Mouse (Mus musculus) forebrain, embryonic 16.5 days (tissue): Measurements from ENCODE around the gene Rcbtb2. TPM values are rescaled to one million over a fixed set of nuclear protein-coding genes. Genes with fewer than 3 reads are reported as not detected.

ENCODE experiments used
- ATAC-seq: fragments of 200-750 bp; cut with Nextera tagmentation; 2 replicates; pipeline ENCODE4 v1.8.0; 2017; ENCODE audit warnings: mild to moderate bottlenecking, moderate library complexity
- H3K27ac ChIP-seq: fragments of 300-500 bp; sonication (generic); 2 replicates; pipeline ENCODE4 v1.5.1; 2014; ENCODE audit warnings: low read length, control low read depth
- H3K27me3 ChIP-seq: fragments of 300-500 bp; sonication (generic); replicated peaks from 2 replicates; pipeline ENCODE4 v1.6.1; 2014; ENCODE audit warnings: low read length; ENCODE audit not compliant: control insufficient read depth, insufficient read depth
- H3K36me3 ChIP-seq: fragments of 300-500 bp; sonication (generic); 2 replicates; pipeline ENCODE4 v1.6.1; 2014; ENCODE audit not compliant: control insufficient read depth, insufficient read depth
- H3K4me1 ChIP-seq: fragments of 300-500 bp; sonication (generic); replicated peaks from 2 replicates; pipeline ENCODE4 v1.6.1; 2014; ENCODE audit warnings: low read length; ENCODE audit not compliant: control insufficient read depth, insufficient read depth
- H3K4me2 ChIP-seq: fragments of 300-500 bp; sonication (generic); 2 replicates; pipeline ENCODE4 v1.6.1; 2014; ENCODE audit warnings: mild to moderate bottlenecking, low read length, control low read depth
- H3K4me3 ChIP-seq: fragments of 300-500 bp; sonication (generic); replicated peaks from 2 replicates; pipeline ENCODE4 v1.5.1; 2014; ENCODE audit warnings: mild to moderate bottlenecking, low read length, control low read depth
- H3K9ac ChIP-seq: fragments of 300-500 bp; sonication (generic); replicated peaks from 2 replicates; pipeline ENCODE4 v1.6.1; 2014; ENCODE audit warnings: low read depth, low read length, control low read depth
- H3K9me3 ChIP-seq: fragments of 300-500 bp; sonication (generic); 2 replicates; pipeline ENCODE4 v1.6.1; 2016; ENCODE audit warnings: low read length; ENCODE audit not compliant: control insufficient read depth
- WGBS: fragments of 180-500 bp; shearing (Covaris S2); extraction: QIAGEN DNeasy Blood & Tissue Kit; methylation state at CpG from one replicate; pipeline ENCODE4 v1.1.7; 2014; 5-methylcytosine and 5-hydroxymethylcytosine counted together
- polyA plus RNA-seq: library from polyadenylated mRNA; unstranded; fragments of >200 nt; fragmentation: Nextera tagmentation; extraction: Ambion mirVana; gene quantifications from 2 replicates; pipeline ENCODE4 v1.2.1, GENCODE M21; 2015

Gene Rcbtb2
- polyA plus RNA-seq, 1 experiment from 2014 or later = 79.0 TPM

- peaks cover 33% of the 10 kb centered on the region for H3K36me3 ChIP-seq
- ATAC-seq = no peak
- no peak overlapping the region for H3K27ac ChIP-seq
- H3K4me3 ChIP-seq = no peak overlapping the region
- H3K4me1 ChIP-seq = no peaks in the 10 kb centered on the region
- WGBS = 96% methylated on average over 10 of the region's 10 CpGs
- no peak overlapping the region for H3K4me2 ChIP-seq
- H3K27me3 ChIP-seq = no peaks in the 10 kb centered on the region
- no peaks in the 10 kb centered on the region for H3K9me3 ChIP-seq
- H3K9ac ChIP-seq = no peak overlapping the region
These were observed 40.6 kb downstream of the Rcbtb2 start for GRCm38 (mm10) chr14:73163363-73163998.

- peaks cover 33% of the 10 kb centered on the region for H3K36me3 ChIP-seq
These were observed 42.3 kb downstream of the Rcbtb2 start for GRCm38 (mm10) chr14:73165136-73165535.

GRCm38 (mm10) chr14:73168605-73169004 is 45.8 kb downstream of the Rcbtb2 start:
- 88% methylated on average over 6 of the region's 6 CpGs for WGBS
- Histone ChIP-seq H3K4me2 (no peak overlapping the region), H3K36me3 (peaks cover 18% of the 10 kb centered on the region), H3K9me3 (no peaks in the 10 kb centered on the region), H3K27me3 (no peaks in the 10 kb centered on the region), H3K4me3 (no peak overlapping the region), H3K27ac (no peak overlapping the region), H3K4me1 (peaks cover 6% of the 10 kb centered on the region), H3K9ac (no peak overlapping the region)
- no peak for ATAC-seq

More at GRCm38 (mm10) chr14:73165136-73165535, 42.3 kb downstream of the Rcbtb2 start:
- H3K4me3 ChIP-seq = no peak overlapping the region
- no peak overlapping the region for H3K9ac ChIP-seq
- no peaks in the 10 kb centered on the region for H3K9me3 ChIP-seq
- 94% methylated on average over 6 of the region's 6 CpGs for WGBS
- H3K4me1 ChIP-seq = no peaks in the 10 kb centered on the region
- H3K27ac ChIP-seq = no peak overlapping the region
- ATAC-seq = no peak
- no peak overlapping the region for H3K4me2 ChIP-seq
- no peaks in the 10 kb centered on the region for H3K27me3 ChIP-seq

GRCm38 (mm10) chr14:73169926-73170844 is 47.3 kb downstream of the Rcbtb2 start:
- H3K4me1 ChIP-seq = peaks cover 17% of the 10 kb centered on the region
- no peak overlapping the region for H3K4me2 ChIP-seq
- peaks cover 11% of the 10 kb centered on the region for H3K36me3 ChIP-seq
- H3K27me3 ChIP-seq = no peaks in the 10 kb centered on the region
- H3K27ac ChIP-seq = no peak overlapping the region
- no peaks in the 10 kb centered on the region for H3K9me3 ChIP-seq
- no peak overlapping the region for H3K4me3 ChIP-seq
- no peak for ATAC-seq
- 72% methylated on average over 13 of the region's 13 CpGs for WGBS
- H3K9ac ChIP-seq = no peak overlapping the region

- no peaks in the 10 kb centered on the region for H3K27me3 ChIP-seq
- no peak overlapping the region for H3K4me3 ChIP-seq
- ATAC-seq = peak; percentile 77
- no peaks in the 10 kb centered on the region for H3K9me3 ChIP-seq
- 0 out of 2 replicates have a peak overlapping the region, but pooled peaks have one; percentile 12 for H3K27ac ChIP-seq
- no peak overlapping the region for H3K9ac ChIP-seq
- peaks cover 17% of the 10 kb centered on the region for H3K4me1 ChIP-seq
- H3K4me2 ChIP-seq = no peak overlapping the region
- peaks cover 10% of the 10 kb centered on the region for H3K36me3 ChIP-seq
- WGBS = 42% methylated on average over 12 of the region's 12 CpGs
These were observed 49.6 kb downstream of the Rcbtb2 start for GRCm38 (mm10) chr14:73172196-73173011.

- Histone ChIP-seq H3K36me3 (peaks cover 5% of the 10 kb centered on the region), H3K9me3 (no peaks in the 10 kb centered on the region), H3K4me1 (peaks cover 17% of the 10 kb centered on the region), H3K4me2 (no peak overlapping the region), H3K4me3 (no peak overlapping the region), H3K27me3 (no peaks in the 10 kb centered on the region), H3K27ac (no peak overlapping the region), H3K9ac (no peak overlapping the region)
- WGBS = 58% methylated on average over 11 of the region's 11 CpGs
- no peak for ATAC-seq
These were observed 50.8 kb downstream of the Rcbtb2 start for GRCm38 (mm10) chr14:73173662-73174061.

- 42% methylated on average over 7 of the region's 7 CpGs for WGBS
- Histone ChIP-seq H3K27me3 (no peaks in the 10 kb centered on the region), H3K9ac (no peak overlapping the region), H3K4me3 (no peak overlapping the region), H3K4me2 (no peak overlapping the region), H3K36me3 (peaks cover 5% of the 10 kb centered on the region), H3K9me3 (no peaks in the 10 kb centered on the region), H3K4me1 (peaks cover 17% of the 10 kb centered on the region), H3K27ac (peak overlapping the region; percentile 5)
- ATAC-seq = peak; percentile 57
These were observed 51.5 kb downstream of the Rcbtb2 start for GRCm38 (mm10) chr14:73174091-73174995.

GRCm38 (mm10) chr14:73175031-73175430 is 52.2 kb downstream of the Rcbtb2 start:
- Histone ChIP-seq H3K9ac (no peak overlapping the region), H3K4me1 (peaks cover 17% of the 10 kb centered on the region), H3K36me3 (peaks cover 5% of the 10 kb centered on the region), H3K4me3 (no peak overlapping the region), H3K9me3 (no peaks in the 10 kb centered on the region), H3K27ac (no peak overlapping the region; the same call in 1 of the 2 replicates), H3K27me3 (no peaks in the 10 kb centered on the region), H3K4me2 (no peak overlapping the region)
- no peak; the same call in 1 of the 2 replicates for ATAC-seq
- 86% methylated on average over 1 of the region's 1 CpGs for WGBS
